Mouse (Mus musculus) thymus, adult 2 months (tissue): ENCODE measurements around the gene Slc29a4. TPM values are rescaled to one million over a fixed set of nuclear protein-coding genes. Genes with fewer than 3 reads are reported as not detected.

Experiments
- DNase-seq: peaks from one replicate; pipeline ENCODE4 v3.0.0; 2021
- H3K27ac ChIP-seq: fragments of 200-500 bp; 2 replicates; pipeline ENCODE4 v1.5.1; 2012; ENCODE audit warnings: low read length, control low read depth; ENCODE audit not compliant: control insufficient read depth, insufficient read depth
- H3K27me3 ChIP-seq: fragments of 200-500 bp; 2 replicates; pipeline ENCODE4 v1.6.1; 2012; ENCODE audit warnings: mild to moderate bottlenecking, low read length, moderate library complexity, mixed read lengths; ENCODE audit not compliant: control insufficient read depth, insufficient read depth
- H3K36me3 ChIP-seq: fragments of 200-500 bp; 2 replicates; pipeline ENCODE4 v1.6.1; 2012; ENCODE audit warnings: mild to moderate bottlenecking, low read length, moderate library complexity; ENCODE audit not compliant: control insufficient read depth, insufficient read depth
- H3K4me1 ChIP-seq: fragments of 200-500 bp; replicated peaks from 2 replicates; pipeline ENCODE4 v1.6.1; 2012; ENCODE audit warnings: low read length; ENCODE audit not compliant: control insufficient read depth, insufficient read depth
- H3K4me3 ChIP-seq: fragments of 200-500 bp; 2 replicates; pipeline ENCODE4 v1.5.1; 2012; ENCODE audit warnings: mild to moderate bottlenecking, low read length, control low read depth, moderate library complexity; ENCODE audit not compliant: control insufficient read depth, insufficient read depth
- CTCF ChIP-seq: fragments of 200-500 bp; IDR thresholded peaks from 2 replicates; pipeline ENCODE4 v1.5.1; 2012; ENCODE audit warnings: mild to moderate bottlenecking, control low read depth, low read length, moderate library complexity, borderline replicate concordance; ENCODE audit not compliant: control insufficient read depth, poor library complexity, insufficient read depth; ENCODE audit errors: extremely low read depth
- POLR2A ChIP-seq: fragments of 200-500 bp; IDR thresholded peaks from 2 replicates; pipeline ENCODE4 v1.6.1; 2012; ENCODE audit warnings: mild to moderate bottlenecking, low read length, control low read depth, moderate library complexity; ENCODE audit not compliant: control insufficient read depth, poor library complexity, insufficient read depth; ENCODE audit errors: extremely low read depth
- WGBS: fragments of 180-500 bp; shearing (Covaris S2); methylation state at CpG from one replicate; pipeline ENCODE4 v1.1.7; 2018; 5-methylcytosine and 5-hydroxymethylcytosine counted together
- polyA plus RNA-seq: library from polyadenylated mRNA; depleted of rRNA; stranded (reverse); fragments of >200 nt; gene quantifications from 2 replicates; pipeline ENCODE4 v1.2.3, GENCODE M21; 2012

The Slc29a4 gene
- polyA plus RNA-seq, 1 experiment = 1.2 TPM

DNA sequence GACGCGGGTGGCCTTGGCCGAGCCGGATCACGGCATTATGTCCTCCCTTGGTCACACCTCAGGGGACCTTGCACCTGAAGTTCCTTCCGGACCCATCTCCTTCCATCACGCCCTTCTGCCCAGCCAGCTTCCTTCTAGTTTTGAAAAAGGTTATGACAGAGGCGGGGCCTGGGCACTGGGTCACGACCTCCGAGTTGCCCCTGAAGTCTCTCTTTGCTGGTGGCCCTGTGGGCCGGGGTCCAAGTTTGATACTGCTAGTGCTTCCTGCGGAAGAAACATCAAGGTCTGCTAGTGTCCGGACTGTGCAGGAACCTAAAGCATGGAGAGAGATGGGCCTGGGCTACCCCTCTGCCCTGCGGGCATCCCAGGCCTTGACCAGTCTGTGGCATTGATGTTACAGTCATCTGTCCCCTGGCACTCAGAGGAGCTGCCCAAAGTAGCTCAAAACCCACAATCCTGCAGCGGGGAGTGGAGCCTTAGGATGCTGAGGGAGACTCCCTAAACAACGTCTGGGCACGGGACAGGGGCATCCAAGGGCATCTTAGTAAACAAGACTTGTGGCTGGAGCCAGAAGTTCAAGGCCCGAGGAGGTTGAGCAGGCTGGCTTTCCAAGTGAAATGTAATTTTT lies 10.3 kb downstream of the Slc29a4 start:
- peaks cover 4% of the 10 kb centered on the region for H3K4me1 ChIP-seq
- no peak for TF ChIP-seq POLR2A
- TF ChIP-seq CTCF = no peak
- no peak for DNase-seq
- H3K4me3 ChIP-seq = peak overlapping the region; percentile 31
- H3K27ac ChIP-seq = no peak overlapping the region
- WGBS = 31% methylated on average over 18 of the region's 18 CpGs
- no peaks in the 10 kb centered on the region for H3K36me3 ChIP-seq
- peaks cover 14% of the 10 kb centered on the region for H3K27me3 ChIP-seq

DNA sequence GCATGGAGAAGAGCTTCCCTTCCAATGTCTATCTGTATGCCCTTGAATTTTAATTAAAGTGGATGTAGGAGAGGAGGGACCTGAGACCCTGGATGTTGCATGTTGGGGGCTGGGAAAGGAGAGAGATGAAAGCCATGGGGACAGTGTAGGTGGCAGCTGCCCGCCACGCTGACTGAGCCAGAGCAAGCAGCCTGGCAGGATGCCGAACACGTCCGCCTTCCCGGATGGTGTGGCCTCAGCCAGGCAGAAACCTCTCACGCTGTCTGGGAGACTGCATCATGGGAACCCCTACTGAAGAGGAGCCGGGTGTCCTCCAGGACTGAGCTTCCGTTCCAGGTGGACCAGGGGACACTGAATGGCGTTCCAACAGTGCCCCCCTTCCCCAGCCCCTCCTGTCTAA lies 11.3 kb downstream of the Slc29a4 start:
- H3K4me3 ChIP-seq = no peak overlapping the region
- 89% methylated on average over 10 of the region's 10 CpGs for WGBS
- TF ChIP-seq POLR2A = no peak
- no peak for TF ChIP-seq CTCF
- H3K27me3 ChIP-seq = peaks cover 14% of the 10 kb centered on the region
- H3K27ac ChIP-seq = no peak overlapping the region
- no peaks in the 10 kb centered on the region for H3K36me3 ChIP-seq
- no peak for DNase-seq
- peaks cover 4% of the 10 kb centered on the region for H3K4me1 ChIP-seq

DNA sequence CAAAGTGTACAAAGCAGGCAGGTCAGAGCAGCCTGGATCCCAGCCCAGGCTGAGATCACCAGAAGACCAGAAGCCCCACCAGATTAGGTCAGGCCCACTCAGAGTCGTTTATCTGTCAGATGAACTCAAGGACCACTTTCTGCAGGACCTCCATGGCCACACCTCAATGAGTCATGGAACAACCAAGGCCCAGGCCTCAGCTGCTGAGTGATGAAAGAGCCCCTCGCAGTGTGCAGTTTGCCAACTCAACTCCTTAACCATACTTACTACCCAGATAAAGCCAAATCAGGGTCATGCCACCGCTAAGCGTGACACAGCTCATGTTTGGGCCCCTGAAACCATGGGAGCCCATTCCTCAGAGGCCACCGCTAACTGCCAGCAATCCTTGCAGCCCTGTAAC lies 15.4 kb downstream of the Slc29a4 start:
- TF ChIP-seq CTCF (no peak), POLR2A (no peak)
- no peak for DNase-seq
- WGBS = 90% methylated on average over 5 of the region's 5 CpGs
- no peaks in the 10 kb centered on the region for H3K4me1 ChIP-seq
- H3K27me3 ChIP-seq = peaks cover 1% of the 10 kb centered on the region; the same call in 1 of the 2 replicates
- no peak overlapping the region for H3K4me3 ChIP-seq
- H3K27ac ChIP-seq = no peak overlapping the region
- no peaks in the 10 kb centered on the region for H3K36me3 ChIP-seq

DNA sequence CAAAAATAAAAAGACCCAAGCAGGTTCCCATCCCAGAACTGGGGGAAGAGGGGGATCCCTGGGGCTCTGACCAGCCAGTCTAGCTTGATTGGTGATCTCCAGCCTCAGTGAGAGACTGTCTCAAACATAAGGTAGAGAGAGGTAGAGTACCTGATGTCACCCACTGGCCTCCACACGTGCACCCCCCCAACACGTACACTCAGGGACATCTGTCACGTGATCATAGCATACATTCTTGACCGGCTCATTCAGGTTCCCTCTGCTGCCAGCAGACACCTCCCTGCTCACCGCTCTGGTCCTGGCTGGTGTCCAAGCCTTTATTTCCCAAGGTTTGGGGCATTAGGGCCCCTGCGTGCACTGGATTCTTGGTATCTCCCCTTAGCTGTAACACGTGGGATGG lies 17.1 kb downstream of the Slc29a4 start:
- Histone ChIP-seq H3K27me3 (no peaks in the 10 kb centered on the region; the same call in 1 of the 2 replicates), H3K27ac (no peak overlapping the region), H3K4me3 (no peak overlapping the region), H3K4me1 (no peaks in the 10 kb centered on the region), H3K36me3 (no peaks in the 10 kb centered on the region)
- TF ChIP-seq CTCF (no peak), POLR2A (no peak)
- WGBS = 78% methylated on average over 7 of the region's 7 CpGs
- DNase-seq = no peak

DNA sequence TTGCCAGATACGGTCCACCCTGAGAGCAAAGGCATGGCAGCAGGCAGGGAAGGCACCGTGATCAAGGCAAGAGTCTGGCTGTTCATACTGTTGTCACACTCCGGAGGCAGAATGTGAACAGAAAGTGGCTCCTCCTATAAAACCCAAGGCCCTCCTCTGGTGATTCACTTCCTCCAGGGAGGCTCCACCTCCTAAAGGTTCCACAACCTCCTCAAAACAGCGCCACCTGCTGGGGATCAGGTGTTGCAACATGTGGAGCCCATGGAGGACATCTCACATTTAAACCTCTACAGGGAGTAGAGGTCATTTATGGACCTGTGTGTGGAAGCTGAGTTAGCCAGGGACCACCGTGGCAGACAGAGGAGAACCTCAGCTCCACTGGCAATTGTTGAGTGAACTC lies 20.1 kb downstream of the Slc29a4 start:
- H3K36me3 ChIP-seq = no peaks in the 10 kb centered on the region
- no peaks in the 10 kb centered on the region for H3K4me1 ChIP-seq
- no peak for TF ChIP-seq POLR2A
- no peak for TF ChIP-seq CTCF
- no peak overlapping the region for H3K4me3 ChIP-seq
- WGBS = 83% methylated on average over 5 of the region's 5 CpGs
- DNase-seq = no peak
- no peak overlapping the region for H3K27ac ChIP-seq
- H3K27me3 ChIP-seq = no peaks in the 10 kb centered on the region

DNA sequence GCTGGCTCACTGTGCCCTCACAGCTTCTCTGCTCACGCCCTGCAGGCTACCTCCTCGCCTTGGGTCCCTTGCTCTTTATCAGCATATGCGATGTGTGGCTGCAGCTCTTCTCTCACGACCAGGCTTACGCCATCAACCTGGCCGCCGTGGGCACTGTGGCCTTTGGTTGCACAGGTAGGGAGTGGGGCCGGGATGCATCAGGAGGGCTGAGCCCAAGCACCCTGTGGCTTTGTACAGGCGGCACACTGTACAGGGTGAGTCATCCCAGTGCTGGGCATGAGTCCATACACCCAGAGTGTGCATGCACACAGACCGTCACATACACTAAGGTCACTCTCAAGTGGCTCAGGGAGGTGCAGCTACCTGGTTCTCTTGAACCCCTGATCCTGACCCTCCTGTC lies 21.7 kb downstream of the Slc29a4 start:
- no peaks in the 10 kb centered on the region for H3K27me3 ChIP-seq
- TF ChIP-seq POLR2A = no peak
- TF ChIP-seq CTCF = no peak
- H3K4me3 ChIP-seq = no peak overlapping the region
- no peak for DNase-seq
- WGBS = 86% methylated on average over 10 of the region's 10 CpGs
- no peaks in the 10 kb centered on the region for H3K4me1 ChIP-seq
- H3K36me3 ChIP-seq = no peaks in the 10 kb centered on the region
- no peak overlapping the region for H3K27ac ChIP-seq

DNA sequence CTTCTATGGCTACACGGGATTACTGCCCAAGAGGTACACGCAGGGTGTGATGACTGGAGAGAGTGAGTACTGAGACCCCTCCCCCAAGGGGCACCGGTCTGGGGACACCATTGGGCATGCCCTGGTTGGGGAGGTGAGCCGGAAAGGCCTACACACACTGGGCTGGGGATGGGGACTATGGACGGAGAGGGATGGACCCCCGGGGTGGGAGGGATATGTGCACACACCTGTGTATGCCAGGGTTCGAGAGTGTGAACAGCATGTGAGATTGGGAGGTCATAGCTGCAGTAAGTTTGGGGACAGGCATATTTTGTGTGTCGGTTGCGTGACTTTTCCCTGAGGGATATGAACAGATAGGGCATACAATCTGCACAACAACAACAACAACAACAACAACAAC lies 22.7 kb downstream of the Slc29a4 start:
- H3K36me3 ChIP-seq = no peaks in the 10 kb centered on the region
- 87% methylated on average over 9 of the region's 9 CpGs for WGBS
- H3K4me1 ChIP-seq = no peaks in the 10 kb centered on the region
- TF ChIP-seq POLR2A (no peak), CTCF (no peak)
- H3K4me3 ChIP-seq = no peak overlapping the region
- H3K27ac ChIP-seq = no peak overlapping the region
- no peaks in the 10 kb centered on the region for H3K27me3 ChIP-seq
- no peak for DNase-seq
